Mouse (Mus musculus): ENCODE data around the gene Nefh. TPM values are rescaled to one million over a fixed set of nuclear protein-coding genes. Genes with fewer than 3 reads are reported as not detected.

The Nefh gene
- polyA plus RNA-seq, 1 experiment from 2014 or later = 0.16 TPM

- H3K4me2 ChIP-seq (ENCODE audit: low read depth, low read length) = peak within 1 kb of the TSS; percentile 85
- peaks cover 38% of the 10 kb centered on the region for H3K4me1 ChIP-seq (ENCODE audit: insufficient read depth)
- ATAC-seq = peak; percentile 98
- H3K27me3 ChIP-seq (ENCODE audit: insufficient read depth, low read length) = no peaks in the 10 kb centered on the region
- H3K36me3 ChIP-seq (replicated peaks; ENCODE audit: insufficient read depth, low read length) = peaks cover 10% of the 10 kb centered on the region; the same call in 1 of the 2 replicates
- peak within 1 kb of the TSS; percentile 81 for H3K27ac ChIP-seq (ENCODE audit: low read depth)
- H3K9ac ChIP-seq (replicated peaks) = peak within 1 kb of the TSS; percentile 67
- DNase-seq = peak; percentile 99
- no peak for TF ChIP-seq CTCF (IDR thresholded peaks at IDR 0.05; ENCODE audit: low read depth)
- TF ChIP-seq EP300 (IDR thresholded peaks at IDR 0.05; ENCODE audit: low read depth) = no peak; the same call in 1 of the 2 replicates
- 2% methylated on average over 55 of the region's 62 CpGs for WGBS (ENCODE audit: insufficient replicate concordance)
- H3K9me3 ChIP-seq (ENCODE audit: low read length) = no peaks in the 10 kb centered on the region
- H3K4me3 ChIP-seq (ENCODE audit: low read depth, low read length) = peak within 1 kb of the TSS; percentile 66
These were observed 39.0 kb upstream of the Nefh start, which contains the start of gene Ap1b1 for GRCm38 (mm10) chr11:4986695-4987486. Gene Ap1b1, plus strand, starts transcription at chr11:4986824.

DNA sequence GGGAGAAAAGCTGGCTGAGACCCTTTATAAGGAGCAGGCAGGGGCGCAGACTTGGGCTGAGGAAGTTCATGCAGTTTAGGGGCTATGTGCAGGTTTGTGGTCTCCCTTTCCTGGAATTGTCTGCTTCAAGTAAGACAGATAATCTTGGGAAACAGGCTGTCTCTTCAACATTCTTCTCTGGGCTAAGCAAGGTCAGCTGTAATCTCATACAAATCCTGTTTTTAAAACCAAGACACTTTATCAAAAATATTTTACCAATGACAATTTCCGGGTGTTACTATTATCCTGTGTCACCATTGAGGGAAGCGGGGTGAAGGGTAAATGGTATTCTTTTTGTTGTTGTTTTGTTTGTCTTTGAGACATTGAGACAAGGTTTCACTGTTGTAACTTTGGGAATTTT, 36.9 kb upstream of the Nefh start:
- no peak overlapping the region for H3K27ac ChIP-seq (ENCODE audit: low read depth)
- H3K4me3 ChIP-seq (ENCODE audit: low read depth, low read length) = no peak overlapping the region
- 0 out of 2 replicates have a peak, but pooled peaks cover 5% of the 10 kb centered on the region for H3K36me3 ChIP-seq (replicated peaks; ENCODE audit: insufficient read depth, low read length)
- H3K27me3 ChIP-seq (ENCODE audit: insufficient read depth, low read length) = no peaks in the 10 kb centered on the region
- H3K4me2 ChIP-seq (ENCODE audit: low read depth, low read length) = no peak overlapping the region
- no peaks in the 10 kb centered on the region for H3K9me3 ChIP-seq (ENCODE audit: low read length)
- peaks cover 25% of the 10 kb centered on the region for H3K4me1 ChIP-seq (ENCODE audit: insufficient read depth)
- DNase-seq = no peak
- 57% methylated on average over 3 of the region's 3 CpGs for WGBS (ENCODE audit: insufficient replicate concordance)
- no peak overlapping the region for H3K9ac ChIP-seq (replicated peaks)
- TF ChIP-seq EP300 (IDR thresholded peaks at IDR 0.05; ENCODE audit: low read depth) (no peak), CTCF (IDR thresholded peaks at IDR 0.05; ENCODE audit: low read depth) (no peak)
- ATAC-seq = no peak

DNA sequence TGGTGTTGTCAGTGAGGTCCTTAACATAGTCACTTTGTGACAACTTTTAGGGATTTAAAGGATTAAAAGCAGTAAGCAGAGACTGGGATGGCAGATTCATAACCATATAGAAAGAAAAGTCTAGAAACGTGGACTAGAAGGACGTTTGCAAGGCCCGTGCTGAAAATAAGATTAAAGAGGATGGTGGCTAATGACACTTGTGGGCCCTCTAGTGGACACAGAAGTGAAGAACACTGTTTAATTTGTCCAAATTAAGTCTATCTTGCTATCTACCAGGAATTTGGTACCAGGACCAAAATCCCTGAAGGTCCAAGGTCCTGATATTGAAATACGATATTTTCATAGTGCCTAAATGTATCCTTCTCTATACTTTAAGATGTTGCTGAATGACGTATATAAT, 36.4 kb upstream of the Nefh start:
- 5% methylated on average over 5 of the region's 5 CpGs for WGBS (ENCODE audit: insufficient replicate concordance)
- H3K36me3 ChIP-seq (replicated peaks; ENCODE audit: insufficient read depth, low read length) = 0 out of 2 replicates have a peak, but pooled peaks cover 5% of the 10 kb centered on the region
- no peak for DNase-seq
- H3K4me3 ChIP-seq (ENCODE audit: low read depth, low read length) = no peak overlapping the region
- peak overlapping the region; percentile 33; the same call in 1 of the 2 replicates for H3K4me2 ChIP-seq (ENCODE audit: low read depth, low read length)
- H3K9me3 ChIP-seq (ENCODE audit: low read length) = no peaks in the 10 kb centered on the region
- H3K4me1 ChIP-seq (ENCODE audit: insufficient read depth) = peaks cover 23% of the 10 kb centered on the region
- TF ChIP-seq EP300 (IDR thresholded peaks at IDR 0.05; ENCODE audit: low read depth) = no peak
- TF ChIP-seq CTCF (IDR thresholded peaks at IDR 0.05; ENCODE audit: low read depth) = peak; percentile 85
- no peaks in the 10 kb centered on the region for H3K27me3 ChIP-seq (ENCODE audit: insufficient read depth, low read length)
- H3K9ac ChIP-seq (replicated peaks) = no peak overlapping the region
- no peak for ATAC-seq
- no peak overlapping the region for H3K27ac ChIP-seq (ENCODE audit: low read depth)

- WGBS (ENCODE audit: insufficient replicate concordance) = 52% methylated on average over 2 of the region's 2 CpGs
- Histone ChIP-seq H3K9ac (replicated peaks) (no peak overlapping the region), H3K4me2 (ENCODE audit: low read depth, low read length) (no peak overlapping the region), H3K36me3 (replicated peaks; ENCODE audit: insufficient read depth, low read length) (no peaks in the 10 kb centered on the region), H3K27ac (ENCODE audit: low read depth) (no peak overlapping the region), H3K4me3 (ENCODE audit: low read depth, low read length) (no peak overlapping the region), H3K9me3 (ENCODE audit: low read length) (no peaks in the 10 kb centered on the region), H3K4me1 (ENCODE audit: insufficient read depth) (peaks cover 16% of the 10 kb centered on the region), H3K27me3 (ENCODE audit: insufficient read depth, low read length) (no peaks in the 10 kb centered on the region)
- no peak for TF ChIP-seq EP300 (IDR thresholded peaks at IDR 0.05; ENCODE audit: low read depth)
- no peak for DNase-seq
- ATAC-seq = no peak
These were observed 35.7 kb upstream of the Nefh start for GRCm38 (mm10) chr11:4983538-4983937.

GRCm38 (mm10) chr11:4983010-4983409, 35.1 kb upstream of the Nefh start:
- H3K9ac ChIP-seq (replicated peaks) = no peak overlapping the region

DNA sequence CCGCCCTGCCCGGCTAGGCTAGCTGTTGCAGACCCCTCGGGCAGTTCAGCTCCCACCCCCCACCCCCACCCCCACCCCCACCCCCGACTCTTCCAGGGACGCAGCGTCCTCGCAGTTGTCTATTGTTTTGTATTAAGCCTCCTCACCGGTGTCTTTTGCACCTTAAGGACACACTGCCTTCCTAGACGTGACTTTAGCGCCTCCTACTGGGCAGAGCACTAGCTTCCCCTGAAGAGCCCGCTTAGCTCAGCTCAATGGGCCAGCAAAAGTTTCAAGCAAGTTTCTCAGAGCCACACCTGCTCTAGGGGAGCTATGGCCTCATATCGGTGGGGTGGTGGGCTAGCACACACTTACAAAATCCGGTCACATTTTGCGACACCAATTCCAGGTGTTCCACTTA, 27.8 kb upstream of the Nefh start:
- Histone ChIP-seq H3K36me3 (replicated peaks; ENCODE audit: insufficient read depth, low read length) (no peaks in the 10 kb centered on the region), H3K9ac (replicated peaks) (no peak overlapping the region), H3K4me2 (ENCODE audit: low read depth, low read length) (peak overlapping the region; percentile 51), H3K4me3 (ENCODE audit: low read depth, low read length) (no peak overlapping the region), H3K27me3 (ENCODE audit: insufficient read depth, low read length) (no peaks in the 10 kb centered on the region), H3K9me3 (ENCODE audit: low read length) (no peaks in the 10 kb centered on the region), H3K27ac (ENCODE audit: low read depth) (no peak overlapping the region), H3K4me1 (ENCODE audit: insufficient read depth) (peaks cover 8% of the 10 kb centered on the region)
- no peak for TF ChIP-seq EP300 (IDR thresholded peaks at IDR 0.05; ENCODE audit: low read depth)
- peak; percentile 89 for TF ChIP-seq CTCF (IDR thresholded peaks at IDR 0.05; ENCODE audit: low read depth)
- WGBS (ENCODE audit: insufficient replicate concordance) = 10% methylated on average over 14 of the region's 14 CpGs
- ATAC-seq (peak; percentile 27; the same call in 1 of the 2 replicates), DNase-seq (peak; percentile 82)

More at GRCm38 (mm10) chr11:4983010-4983409, 35.1 kb upstream of the Nefh start:
- no peak overlapping the region for H3K4me3 ChIP-seq (ENCODE audit: low read depth, low read length)
- H3K9me3 ChIP-seq (ENCODE audit: low read length) = no peaks in the 10 kb centered on the region
- no peaks in the 10 kb centered on the region for H3K36me3 ChIP-seq (replicated peaks; ENCODE audit: insufficient read depth, low read length)
- ATAC-seq (no peak), DNase-seq (no peak)
- H3K27me3 ChIP-seq (ENCODE audit: insufficient read depth, low read length) = no peaks in the 10 kb centered on the region
- peaks cover 12% of the 10 kb centered on the region for H3K4me1 ChIP-seq (ENCODE audit: insufficient read depth)
- no peak overlapping the region for H3K4me2 ChIP-seq (ENCODE audit: low read depth, low read length)
- WGBS (ENCODE audit: insufficient replicate concordance) = 57% methylated on average over 3 of the region's 3 CpGs
- TF ChIP-seq CTCF (IDR thresholded peaks at IDR 0.05; ENCODE audit: low read depth) (no peak), EP300 (IDR thresholded peaks at IDR 0.05; ENCODE audit: low read depth) (no peak)
- no peak overlapping the region for H3K27ac ChIP-seq (ENCODE audit: low read depth)

Measured in liver, postnatal 0 days (tissue).